Mouse (Mus musculus) intestine, embryonic 14.5 days (tissue): ENCODE measurements at regions not wholly inside any gene's neighbourhood (a gene's known extent, or its start where the extent isn't known, plus 50 kb on each side); places are given as distances from the start of the nearest gene placed in this dataset.

Experiments
- ATAC-seq: fragments of 200-750 bp; cut with Nextera tagmentation; replicated peaks from 2 replicates; pipeline ENCODE4 v1.8.0; 2017; ENCODE audit warnings: low read depth, moderate number of reproducible peaks, moderate TSS enrichment, moderate library complexity; ENCODE audit not compliant: low FRiP score, low TSS enrichment
- DNase-seq: peaks from one replicate; pipeline ENCODE4 v3.0.0-alpha.2; 2018; ENCODE audit warnings: low spot score
- H3K27ac ChIP-seq: fragments of 300-500 bp; sonication (generic); 2 replicates; pipeline ENCODE4 v1.5.1; 2014; ENCODE audit warnings: low read depth, mild to moderate bottlenecking, control low read depth
- H3K27me3 ChIP-seq: fragments of 300-500 bp; sonication (generic); replicated peaks from 2 replicates; pipeline ENCODE4 v1.6.1; 2014; ENCODE audit warnings: low read length, control low read depth; ENCODE audit not compliant: control insufficient read depth, insufficient read depth
- H3K36me3 ChIP-seq: fragments of 300-500 bp; sonication (generic); 2 replicates; pipeline ENCODE4 v1.6.1; 2014; ENCODE audit warnings: low read length, control low read depth; ENCODE audit not compliant: control insufficient read depth, insufficient read depth
- H3K4me1 ChIP-seq: fragments of 300-500 bp; sonication (generic); replicated peaks from 2 replicates; pipeline ENCODE4 v1.6.1; 2014; ENCODE audit warnings: low read length, control low read depth, mixed read lengths; ENCODE audit not compliant: control insufficient read depth, insufficient read depth
- H3K4me2 ChIP-seq: fragments of 300-500 bp; sonication (generic); 2 replicates; pipeline ENCODE4 v1.6.1; 2014; ENCODE audit warnings: low read length
- H3K4me3 ChIP-seq: fragments of 300-500 bp; sonication (generic); 2 replicates; pipeline ENCODE4 v1.5.1; 2014; ENCODE audit warnings: low read depth, low read length, control low read depth, mixed read lengths
- H3K9ac ChIP-seq: fragments of 300-500 bp; sonication (generic); 2 replicates; pipeline ENCODE4 v1.6.1; 2014; ENCODE audit warnings: mild to moderate bottlenecking, low read length
- H3K9me3 ChIP-seq: fragments of 300-500 bp; sonication (generic); 2 replicates; pipeline ENCODE4 v1.6.1; 2016; ENCODE audit warnings: low read length, control low read depth; ENCODE audit not compliant: control insufficient read depth
- WGBS: fragments of 180-500 bp; shearing (Covaris S2); extraction: QIAGEN DNeasy Blood & Tissue Kit; methylation state at CpG from one replicate; pipeline ENCODE4 v1.1.7; 2014; 5-methylcytosine and 5-hydroxymethylcytosine counted together

- H3K36me3 ChIP-seq, result no peaks in the 10 kb centered on the region
- DNase-seq, result no peak
- no peak overlapping the region for H3K4me3 ChIP-seq
- H3K27me3 ChIP-seq, result no peaks in the 10 kb centered on the region
- no peak overlapping the region for H3K9ac ChIP-seq
- 65% methylated on average over 6 of the region's 6 CpGs for WGBS
- ATAC-seq, result no peak
- H3K27ac ChIP-seq, result no peak overlapping the region
- H3K4me2 ChIP-seq, result no peak overlapping the region
- no peaks in the 10 kb centered on the region for H3K4me1 ChIP-seq
- no peaks in the 10 kb centered on the region for H3K9me3 ChIP-seq
Measured at GRCm38 (mm10) chr19:14389881-14390837, 207.7 kb downstream of the Tle4 start.

GRCm38 (mm10) chr19:14390914-14391313 lies 206.9 kb downstream of the Tle4 start:
- ATAC-seq (no peak), DNase-seq (no peak)
- WGBS, result 62% methylated on average over 2 of the region's 2 CpGs
- H3K4me1 ChIP-seq, result no peaks in the 10 kb centered on the region
- H3K9ac ChIP-seq, result no peak overlapping the region
- no peaks in the 10 kb centered on the region for H3K9me3 ChIP-seq
- H3K27ac ChIP-seq, result no peak overlapping the region
- H3K4me3 ChIP-seq, result no peak overlapping the region
- no peak overlapping the region for H3K4me2 ChIP-seq
- no peaks in the 10 kb centered on the region for H3K36me3 ChIP-seq
- no peaks in the 10 kb centered on the region for H3K27me3 ChIP-seq
